Mouse (Mus musculus) embryonic facial prominence, embryonic 11.5 days (tissue): ENCODE results near the gene Cab39. TPM values are rescaled to one million over a fixed set of nuclear protein-coding genes. Genes with fewer than 3 reads are reported as not detected.

ENCODE experiments used
- ATAC-seq: fragments of 200-750 bp; cut with Nextera tagmentation; replicated peaks from 2 replicates; pipeline ENCODE4 v1.8.0; 2017; ENCODE audit warnings: low read depth; ENCODE audit not compliant: insufficient number of reproducible peaks, low FRiP score, low TSS enrichment
- DNase-seq: peaks from one replicate; pipeline ENCODE4 v3.0.0-alpha.2; 2015; ENCODE audit warnings: low spot score
- H3K27ac ChIP-seq: fragments of 300-500 bp; sonication (generic); replicated peaks from 2 replicates; pipeline ENCODE4 v1.5.1; 2014; ENCODE audit warnings: mild to moderate bottlenecking, low read depth, low read length, control low read depth
- H3K27me3 ChIP-seq: fragments of 300-500 bp; sonication (generic); 2 replicates; pipeline ENCODE4 v1.6.1; 2014; ENCODE audit warnings: mild to moderate bottlenecking, low read length, moderate library complexity, mixed read lengths; ENCODE audit not compliant: control insufficient read depth, insufficient read depth
- H3K36me3 ChIP-seq: fragments of 300-500 bp; sonication (generic); replicated peaks from 2 replicates; pipeline ENCODE4 v1.6.1; 2014; ENCODE audit warnings: low read depth, mild to moderate bottlenecking, low read length, moderate library complexity, mixed read lengths; ENCODE audit not compliant: control insufficient read depth, insufficient read depth
- H3K4me1 ChIP-seq: fragments of 300-500 bp; sonication (generic); 2 replicates; pipeline ENCODE4 v1.6.1; 2014; ENCODE audit warnings: low read length, mixed read lengths; ENCODE audit not compliant: control insufficient read depth, insufficient read depth
- H3K4me2 ChIP-seq: fragments of 300-500 bp; sonication (generic); 2 replicates; pipeline ENCODE4 v1.6.1; 2014; ENCODE audit warnings: low read depth, mild to moderate bottlenecking, control low read depth, low read length, moderate library complexity
- H3K4me3 ChIP-seq: fragments of 300-500 bp; sonication (generic); 2 replicates; pipeline ENCODE4 v1.5.1; 2014; ENCODE audit warnings: low read depth, low read length, control low read depth
- H3K9ac ChIP-seq: fragments of 300-500 bp; sonication (generic); replicated peaks from 2 replicates; pipeline ENCODE4 v1.6.1; 2014; ENCODE audit warnings: mild to moderate bottlenecking, control low read depth, low read length
- H3K9me3 ChIP-seq: fragments of 300-500 bp; sonication (generic); replicated peaks from 2 replicates; pipeline ENCODE4 v1.6.1; 2016; ENCODE audit warnings: mild to moderate bottlenecking, low read length, inconsistent platforms, mixed read lengths; ENCODE audit not compliant: control insufficient read depth
- WGBS: fragments of 180-500 bp; shearing (Covaris S2); extraction: QIAGEN DNeasy Blood & Tissue Kit; methylation state at CpG from one replicate; pipeline ENCODE4 v1.1.7; 2014; 5-methylcytosine and 5-hydroxymethylcytosine counted together
- polyA plus RNA-seq: library from polyadenylated mRNA; unstranded; fragments of >200 nt; fragmentation: Nextera tagmentation; extraction: Ambion mirVana; gene quantifications from 2 replicates; pipeline ENCODE4 v1.2.1, GENCODE M21; 2014

Cab39 gene
- polyA plus RNA-seq, 1 experiment from 2014 or later, result 61.5 TPM

DNA sequence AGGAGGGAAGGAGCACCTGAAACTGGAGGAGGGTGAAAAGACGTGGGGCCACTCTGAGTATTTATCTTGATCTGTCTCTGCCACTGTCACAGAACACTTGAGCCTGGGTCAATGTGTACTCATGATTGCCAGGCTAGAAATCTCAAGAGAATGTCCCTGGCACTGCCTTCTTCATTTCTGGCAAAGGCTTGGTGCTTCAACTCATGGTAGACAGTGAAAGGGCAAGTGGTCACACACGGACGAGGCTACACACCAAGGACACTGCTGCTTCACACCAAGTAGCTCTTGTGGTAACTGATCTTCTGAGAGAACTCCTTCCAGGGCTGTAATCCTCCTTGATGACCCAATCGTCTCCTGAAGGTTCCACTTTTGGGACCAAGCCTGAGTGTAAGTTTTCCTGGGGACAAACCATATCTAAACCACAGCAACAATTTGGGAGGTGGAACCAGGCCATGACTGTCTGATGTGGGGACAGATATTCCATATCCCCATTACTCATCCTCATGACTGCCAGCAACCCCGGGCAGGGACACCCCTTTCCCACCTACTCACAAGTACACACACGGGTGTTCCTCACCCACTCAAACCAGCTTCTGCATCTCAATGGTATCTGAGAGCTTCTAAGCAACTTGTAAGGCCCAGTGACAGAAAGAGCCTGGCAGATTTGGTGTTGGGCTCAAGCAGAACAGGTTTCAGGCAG, 35.6 kb upstream of the Cab39 start:
- H3K4me1 ChIP-seq, result no peaks in the 10 kb centered on the region; the same call in 1 of the 2 replicates
- 80% methylated on average over 6 of the region's 6 CpGs for WGBS
- H3K9ac ChIP-seq, result no peak overlapping the region

GRCm38 (mm10) chr1:85758231-85758968, 34.8 kb upstream of the Cab39 start:
- H3K4me1 ChIP-seq, result no peaks in the 10 kb centered on the region; the same call in 1 of the 2 replicates
- H3K27ac ChIP-seq, result no peak overlapping the region
- ATAC-seq, result no peak
- 27% methylated on average over 14 of the region's 14 CpGs for WGBS
- H3K4me2 ChIP-seq, result no peak overlapping the region
- no peaks in the 10 kb centered on the region for H3K27me3 ChIP-seq
- no peak overlapping the region for H3K4me3 ChIP-seq
- no peaks in the 10 kb centered on the region for H3K36me3 ChIP-seq
- no peak for DNase-seq
- H3K9ac ChIP-seq, result no peak overlapping the region
- H3K9me3 ChIP-seq, result no peaks in the 10 kb centered on the region

More for the DNA sequence above, 35.6 kb upstream of the Cab39 start:
- H3K4me2 ChIP-seq, result no peak overlapping the region
- H3K27ac ChIP-seq, result no peak overlapping the region
- no peak for DNase-seq
- ATAC-seq, result no peak
- no peak overlapping the region for H3K4me3 ChIP-seq
- H3K9me3 ChIP-seq, result no peaks in the 10 kb centered on the region
- no peaks in the 10 kb centered on the region for H3K36me3 ChIP-seq
- no peaks in the 10 kb centered on the region for H3K27me3 ChIP-seq

GRCm38 (mm10) chr1:85758969-85759293, 34.3 kb upstream of the Cab39 start:
- no peak overlapping the region for H3K4me2 ChIP-seq
- H3K27ac ChIP-seq, result no peak overlapping the region
- DNase-seq (no peak), ATAC-seq (no peak)
- no peaks in the 10 kb centered on the region for H3K9me3 ChIP-seq
- H3K4me1 ChIP-seq, result no peaks in the 10 kb centered on the region; the same call in 1 of the 2 replicates
- H3K27me3 ChIP-seq, result no peaks in the 10 kb centered on the region
- no peak overlapping the region for H3K4me3 ChIP-seq
- H3K36me3 ChIP-seq, result no peaks in the 10 kb centered on the region
- H3K9ac ChIP-seq, result no peak overlapping the region
- 15% methylated on average over 1 of the region's 1 CpGs for WGBS

GRCm38 (mm10) chr1:85761665-85762064, 31.6 kb upstream of the Cab39 start:
- Histone ChIP-seq H3K9ac (no peak overlapping the region), H3K9me3 (no peaks in the 10 kb centered on the region), H3K27me3 (no peaks in the 10 kb centered on the region), H3K4me3 (no peak overlapping the region), H3K4me2 (no peak overlapping the region), H3K4me1 (no peaks in the 10 kb centered on the region; the same call in 1 of the 2 replicates), H3K27ac (no peak overlapping the region), H3K36me3 (no peaks in the 10 kb centered on the region)
- 78% methylated on average over 4 of the region's 4 CpGs for WGBS
- DNase-seq, result no peak
- ATAC-seq, result no peak

DNA sequence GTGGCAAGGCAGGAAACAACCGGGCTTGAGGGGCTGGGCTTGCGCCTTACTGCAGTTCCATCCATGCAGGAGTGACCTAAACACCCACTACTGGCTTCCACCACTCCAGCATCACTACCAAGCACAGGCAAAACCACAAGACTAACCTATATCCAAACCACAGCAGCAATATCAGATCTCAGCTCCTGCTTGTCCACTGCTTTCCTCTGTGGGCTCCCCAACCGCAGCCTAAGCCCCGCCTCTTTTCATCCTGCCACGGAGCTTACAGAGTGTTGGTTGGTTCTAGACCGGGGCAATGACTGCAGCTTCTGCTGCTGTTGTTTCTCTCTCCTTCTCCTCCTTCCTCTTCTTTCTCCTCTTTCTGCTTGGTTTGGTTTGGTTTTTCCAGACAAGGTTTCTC, 29.9 kb upstream of the Cab39 start:
- Histone ChIP-seq H3K27me3 (no peaks in the 10 kb centered on the region), H3K9ac (no peak overlapping the region), H3K36me3 (no peaks in the 10 kb centered on the region), H3K4me3 (no peak overlapping the region), H3K27ac (no peak overlapping the region), H3K4me1 (no peaks in the 10 kb centered on the region; the same call in 1 of the 2 replicates), H3K4me2 (no peak overlapping the region), H3K9me3 (no peaks in the 10 kb centered on the region)
- ATAC-seq (no peak), DNase-seq (no peak)
- 81% methylated on average over 6 of the region's 6 CpGs for WGBS

- Histone ChIP-seq H3K4me3 (no peak overlapping the region), H3K4me1 (no peaks in the 10 kb centered on the region), H3K4me2 (no peak overlapping the region), H3K27me3 (no peaks in the 10 kb centered on the region), H3K27ac (no peak overlapping the region), H3K36me3 (no peaks in the 10 kb centered on the region), H3K9ac (no peak overlapping the region), H3K9me3 (no peaks in the 10 kb centered on the region)
- no peak for DNase-seq
- ATAC-seq, result no peak
- WGBS, result 84% methylated on average over 4 of the region's 4 CpGs
Measured at GRCm38 (mm10) chr1:85764291-85764690, 28.9 kb upstream of the Cab39 start.

GRCm38 (mm10) chr1:85766120-85766519, 27.1 kb upstream of the Cab39 start:
- Histone ChIP-seq H3K36me3 (no peaks in the 10 kb centered on the region), H3K27ac (no peak overlapping the region), H3K9ac (no peak overlapping the region), H3K4me3 (no peak overlapping the region), H3K4me1 (no peaks in the 10 kb centered on the region), H3K27me3 (no peaks in the 10 kb centered on the region), H3K4me2 (no peak overlapping the region), H3K9me3 (no peaks in the 10 kb centered on the region)
- DNase-seq (no peak), ATAC-seq (no peak; the same call in 1 of the 2 replicates)
- 78% methylated on average over 3 of the region's 3 CpGs for WGBS

GRCm38 (mm10) chr1:85767754-85768153, 25.5 kb upstream of the Cab39 start:
- H3K4me3 ChIP-seq, result no peak overlapping the region
- WGBS, result 38% methylated on average over 1 of the region's 1 CpGs
- DNase-seq (no peak), ATAC-seq (no peak)
- no peaks in the 10 kb centered on the region for H3K36me3 ChIP-seq
- H3K9ac ChIP-seq, result no peak overlapping the region
- no peaks in the 10 kb centered on the region for H3K27me3 ChIP-seq
- H3K4me1 ChIP-seq, result no peaks in the 10 kb centered on the region
- H3K4me2 ChIP-seq, result no peak overlapping the region
- H3K9me3 ChIP-seq, result no peaks in the 10 kb centered on the region
- no peak overlapping the region for H3K27ac ChIP-seq
